Mouse (Mus musculus) forebrain, embryonic 13.5 days (tissue): ENCODE measurements around the gene Pitpnb. TPM values are rescaled to one million over a fixed set of nuclear protein-coding genes. Genes with fewer than 3 reads are reported as not detected.

Experiments used
- ATAC-seq: fragments of 200-750 bp; cut with Nextera tagmentation; 2 replicates; pipeline ENCODE4 v1.8.0; 2017
- H3K27ac ChIP-seq: fragments of 300-500 bp; sonication (generic); 2 replicates; pipeline ENCODE4 v1.5.1; 2015; ENCODE audit warnings: inconsistent platforms, mild to moderate bottlenecking, moderate library complexity
- H3K27me3 ChIP-seq: fragments of 300-500 bp; sonication (generic); 2 replicates; pipeline ENCODE4 v1.6.1; 2015; ENCODE audit warnings: mild to moderate bottlenecking, inconsistent platforms
- H3K36me3 ChIP-seq: fragments of 300-500 bp; sonication (generic); 2 replicates; pipeline ENCODE4 v1.6.1; 2015; ENCODE audit warnings: mild to moderate bottlenecking, inconsistent platforms; ENCODE audit not compliant: poor library complexity, severe bottlenecking
- H3K4me1 ChIP-seq: fragments of 300-500 bp; sonication (generic); 2 replicates; pipeline ENCODE4 v1.6.1; 2015; ENCODE audit warnings: inconsistent platforms
- H3K4me2 ChIP-seq: fragments of 300-500 bp; sonication (generic); 2 replicates; pipeline ENCODE4 v1.6.1; 2015; ENCODE audit warnings: inconsistent platforms, mild to moderate bottlenecking, moderate library complexity
- H3K4me3 ChIP-seq: fragments of 300-500 bp; sonication (generic); 2 replicates; pipeline ENCODE4 v1.5.1; 2015; ENCODE audit warnings: mild to moderate bottlenecking, inconsistent platforms
- H3K9ac ChIP-seq: fragments of 300-500 bp; sonication (generic); 2 replicates; pipeline ENCODE4 v1.6.1; 2015; ENCODE audit warnings: mild to moderate bottlenecking, inconsistent platforms
- H3K9me3 ChIP-seq: fragments of 300-500 bp; sonication (generic); replicated peaks from 2 replicates; pipeline ENCODE4 v1.6.1; 2016; ENCODE audit warnings: inconsistent platforms
- WGBS: fragments of 180-500 bp; shearing (Covaris S2); methylation state at CpG from one replicate; pipeline ENCODE4 v1.1.7; 2015; 5-methylcytosine and 5-hydroxymethylcytosine counted together
- polyA plus RNA-seq: library from polyadenylated mRNA; unstranded; fragments of >200 nt; fragmentation: Nextera tagmentation; extraction: Ambion mirVana; gene quantifications from 2 replicates; pipeline ENCODE4 v1.2.1, GENCODE M21; 2015

Pitpnb gene
- polyA plus RNA-seq, 1 experiment from 2014 or later, result 103 TPM

- Histone ChIP-seq H3K27ac (no peak overlapping the region), H3K4me3 (no peak overlapping the region), H3K4me1 (peaks cover 19% of the 10 kb centered on the region), H3K9me3 (no peaks in the 10 kb centered on the region), H3K27me3 (no peaks in the 10 kb centered on the region), H3K9ac (no peak overlapping the region), H3K4me2 (no peak overlapping the region), H3K36me3 (no peaks in the 10 kb centered on the region)
- no peak for ATAC-seq
- WGBS, result 80% methylated on average over 6 of the region's 6 CpGs
These were observed 74.2 kb downstream of the Pitpnb start for GRCm38 (mm10) chr5:111404721-111405120.

GRCm38 (mm10) chr5:111408470-111409105 lies 78.0 kb downstream of the Pitpnb start:
- no peak for ATAC-seq
- no peaks in the 10 kb centered on the region for H3K9me3 ChIP-seq
- H3K27ac ChIP-seq, result peak overlapping the region; percentile 23; the same call in 1 of the 2 replicates
- no peaks in the 10 kb centered on the region; the same call in 1 of the 2 replicates for H3K27me3 ChIP-seq
- peaks cover 22% of the 10 kb centered on the region for H3K4me1 ChIP-seq
- H3K4me2 ChIP-seq, result 0 out of 2 replicates have a peak overlapping the region, but pooled peaks have one; percentile 2
- no peaks in the 10 kb centered on the region for H3K36me3 ChIP-seq
- H3K4me3 ChIP-seq, result no peak overlapping the region
- WGBS, result 27% methylated on average over 14 of the region's 14 CpGs
- peak overlapping the region; percentile 44; the same call in 1 of the 2 replicates for H3K9ac ChIP-seq

- ATAC-seq, result no peak
- no peaks in the 10 kb centered on the region for H3K9me3 ChIP-seq
- H3K27me3 ChIP-seq, result no peaks in the 10 kb centered on the region; the same call in 1 of the 2 replicates
- H3K4me2 ChIP-seq, result no peak overlapping the region
- H3K4me1 ChIP-seq, result peaks cover 31% of the 10 kb centered on the region
- no peak overlapping the region for H3K27ac ChIP-seq
- H3K9ac ChIP-seq, result no peak overlapping the region
- no peaks in the 10 kb centered on the region for H3K36me3 ChIP-seq
- WGBS, result 52% methylated on average over 1 of the region's 1 CpGs
- H3K4me3 ChIP-seq, result no peak overlapping the region
These were observed 79.0 kb downstream of the Pitpnb start for GRCm38 (mm10) chr5:111409412-111410044.

GRCm38 (mm10) chr5:111410665-111411064 lies 80.1 kb downstream of the Pitpnb start:
- 77% methylated on average over 3 of the region's 3 CpGs for WGBS
- Histone ChIP-seq H3K27ac (no peak overlapping the region), H3K4me2 (no peak overlapping the region), H3K4me1 (peaks cover 43% of the 10 kb centered on the region), H3K4me3 (no peak overlapping the region), H3K36me3 (no peaks in the 10 kb centered on the region), H3K27me3 (no peaks in the 10 kb centered on the region; the same call in 1 of the 2 replicates), H3K9me3 (no peaks in the 10 kb centered on the region), H3K9ac (no peak overlapping the region)
- ATAC-seq, result no peak

GRCm38 (mm10) chr5:111414192-111414591 lies 83.6 kb downstream of the Pitpnb start:
- 3% methylated on average over 5 of the region's 5 CpGs for WGBS
- H3K4me1 ChIP-seq, result peaks cover 33% of the 10 kb centered on the region
- H3K9me3 ChIP-seq, result no peaks in the 10 kb centered on the region
- ATAC-seq, result peak; percentile 52
- peak overlapping the region; percentile 96 for H3K4me2 ChIP-seq
- peaks cover 11% of the 10 kb centered on the region for H3K36me3 ChIP-seq
- H3K27me3 ChIP-seq, result no peaks in the 10 kb centered on the region; the same call in 1 of the 2 replicates
- peak overlapping the region; percentile 98; the same call in 1 of the 2 replicates for H3K4me3 ChIP-seq
- H3K27ac ChIP-seq, result peak overlapping the region; percentile 99
- peak overlapping the region; percentile 100 for H3K9ac ChIP-seq

- Histone ChIP-seq H3K36me3 (peaks cover 17% of the 10 kb centered on the region), H3K9me3 (no peaks in the 10 kb centered on the region), H3K4me3 (peak overlapping the region; percentile 98), H3K27ac (peak overlapping the region; percentile 99), H3K9ac (peak overlapping the region; percentile 100), H3K4me1 (peaks cover 39% of the 10 kb centered on the region), H3K27me3 (no peaks in the 10 kb centered on the region; the same call in 1 of the 2 replicates), H3K4me2 (peak overlapping the region; percentile 96)
- WGBS, result 28% methylated on average over 4 of the region's 4 CpGs
- no peak for ATAC-seq
These were observed 84.2 kb downstream of the Pitpnb start for GRCm38 (mm10) chr5:111414770-111415249.

GRCm38 (mm10) chr5:111415575-111415974 lies 85.0 kb downstream of the Pitpnb start:
- Histone ChIP-seq H3K27ac (peak overlapping the region; percentile 99), H3K4me1 (peaks cover 47% of the 10 kb centered on the region), H3K4me2 (peak overlapping the region; percentile 96), H3K27me3 (no peaks in the 10 kb centered on the region; the same call in 1 of the 2 replicates), H3K36me3 (peaks cover 25% of the 10 kb centered on the region), H3K9ac (peak overlapping the region; percentile 100), H3K9me3 (no peaks in the 10 kb centered on the region), H3K4me3 (peak overlapping the region; percentile 98)
- WGBS, result under 1% methylated on average over 14 of the region's 14 CpGs
- ATAC-seq, result no peak

- Histone ChIP-seq H3K4me1 (peaks cover 52% of the 10 kb centered on the region), H3K9me3 (no peaks in the 10 kb centered on the region)
These were observed 85.5 kb downstream of the Pitpnb start for GRCm38 (mm10) chr5:111416048-111416447.

GRCm38 (mm10) chr5:111416591-111417374 lies 86.2 kb downstream of the Pitpnb start, which contains the start of gene Mn1:
Mn1 (plus strand) TSS chr5:111417362.
- H3K4me3 ChIP-seq, result peak within 1 kb of the TSS; percentile 98
- H3K4me1 ChIP-seq, result peaks cover 59% of the 10 kb centered on the region
- ATAC-seq, result peak; percentile 94
- peak within 1 kb of the TSS; percentile 96 for H3K4me2 ChIP-seq
- H3K9me3 ChIP-seq, result no peaks in the 10 kb centered on the region
- peak within 1 kb of the TSS; percentile 99 for H3K27ac ChIP-seq
- H3K9ac ChIP-seq, result peak within 1 kb of the TSS; percentile 100
- H3K36me3 ChIP-seq, result peaks cover 37% of the 10 kb centered on the region
- H3K27me3 ChIP-seq, result no peaks in the 10 kb centered on the region
- under 1% methylated on average over 78 of the region's 88 CpGs for WGBS

More at GRCm38 (mm10) chr5:111416048-111416447, 85.5 kb downstream of the Pitpnb start:
- Histone ChIP-seq H3K27ac (peak overlapping the region; percentile 99), H3K4me3 (peak overlapping the region; percentile 98), H3K9ac (peak overlapping the region; percentile 100), H3K36me3 (peaks cover 30% of the 10 kb centered on the region), H3K27me3 (no peaks in the 10 kb centered on the region; the same call in 1 of the 2 replicates), H3K4me2 (peak overlapping the region; percentile 96)
- under 1% methylated on average over 13 of the region's 13 CpGs for WGBS
- no peak for ATAC-seq

- Histone ChIP-seq H3K4me3 (peak overlapping the region; percentile 98), H3K9ac (peak overlapping the region; percentile 100), H3K9me3 (no peaks in the 10 kb centered on the region), H3K4me1 (peaks cover 66% of the 10 kb centered on the region), H3K27me3 (no peaks in the 10 kb centered on the region), H3K36me3 (peaks cover 44% of the 10 kb centered on the region), H3K27ac (peak overlapping the region; percentile 99), H3K4me2 (peak overlapping the region; percentile 96)
- under 1% methylated on average over 72 of the region's 105 CpGs for WGBS
- ATAC-seq, result 0 out of 2 replicates have a peak, but pooled peaks have one; percentile 1
These were observed 87.0 kb downstream of the Pitpnb start for GRCm38 (mm10) chr5:111417378-111418131.
